25 mouse cellular contexts compared by ENCODE assay signal in genomic region chr1:134089074-134089473, GRCm38 (mm10). TPM values are rescaled to one million over a fixed set of nuclear protein-coding genes. Genes with fewer than 3 reads are reported as not detected.
DNase-seq lines count a peak whose midpoint lies in the region; ATAC-seq and TF ChIP-seq lines count a peak whose summit lies in the region.
"Had no signal": no experiment of that assay in that cellular context is flagged by ENCODE, and none has a peak within 500 bp of the region (broad histone marks: within the 10 kb centered on the region; RNA-seq: fewer than 3 reads in every experiment).

No protein-coding gene starts in this region.

- no peak for ATAC-seq in liver, embryonic 13.5 days (ENCODE audit: low read depth)
- no peak for ATAC-seq in liver, embryonic 11.5 days (replicated peaks; ENCODE audit: low FRiP score)
- no peak for ATAC-seq in liver, embryonic 15.5 days (ENCODE audit: insufficient read depth)
- no peak for ATAC-seq in megakaryocyte-erythroid progenitor cell, adult 5-6 weeks (replicated peaks; ENCODE audit: low FRiP score, low TSS enrichment, poor library complexity, severe bottlenecking)
- ATAC-seq: activated CD4-positive, CD25-positive, alpha-beta regulatory T cell, adult 4 months; forebrain, embryonic 13.5 days; forebrain, embryonic 15.5 days; forebrain, postnatal 0 days; Patski had no signal

- H3K36me3 ChIP-seq in liver, embryonic 13.5 days = no peaks in the 10 kb centered on the region
- H3K36me3 ChIP-seq in liver, embryonic 11.5 days (ENCODE audit: control insufficient read depth, insufficient read depth, low read length) = no peaks in the 10 kb centered on the region
- H3K36me3 ChIP-seq in MEL (ENCODE audit: control insufficient read depth in 1 of 2, insufficient read depth in 2 of 2, low read length in 2 of 2) = peaks cover 0 to 21% of the 10 kb centered on the region in 2 experiments; a peak in 2 of 4 replicates
- no peaks in the 10 kb centered on the region for H3K36me3 ChIP-seq in liver, embryonic 15.5 days (replicated peaks)
- H3K36me3 ChIP-seq: embryonic facial prominence, embryonic 10.5 days; embryonic facial prominence, embryonic 12.5 days; forebrain, embryonic 15.5 days had no signal

- DNase-seq in heart, adult 11 months = peak; percentile 90
- no peak for DNase-seq in heart, adult 18-20 months
- DNase-seq in liver, embryonic 13.5 days = no peak
- no peak for DNase-seq in liver, embryonic 11.5 days (ENCODE audit: low spot score)
- DNase-seq in MEL (ENCODE audit: low read depth, low spot score) = no peak
- DNase-seq in spleen, postnatal 36 days (ENCODE audit: low spot score in 2 of 2) = no peak
- DNase-seq: adrenal gland, adult 8-10 months; adrenal gland, postnatal 14 days; adrenal gland, postnatal 36 days; cerebellum, adult 11-12 months; cerebellum, adult 2 months; cerebellum, postnatal 10 days; cerebellum, postnatal 25 days; forebrain, postnatal 0 days had no signal

- H3K27ac ChIP-seq in liver, embryonic 13.5 days = peak overlapping the region; percentile 58
- H3K27ac ChIP-seq in liver, embryonic 11.5 days (ENCODE audit: low read depth, low read length) = no peak overlapping the region
- H3K27ac ChIP-seq in MEL (ENCODE audit: control insufficient read depth, low read depth, low read length) = no peak overlapping the region
- peak overlapping the region; percentile 56; the same call in 1 of the 2 replicates for H3K27ac ChIP-seq in liver, embryonic 15.5 days (replicated peaks)
- H3K27ac ChIP-seq: embryonic facial prominence, embryonic 10.5 days; embryonic facial prominence, embryonic 12.5 days; forebrain, embryonic 13.5 days; forebrain, embryonic 15.5 days had no signal

- no peaks in the 10 kb centered on the region; the same call in 1 of the 2 replicates for H3K79me2 ChIP-seq in MEL (ENCODE audit: control insufficient read depth, insufficient read depth, low read length, poor library complexity)

- no peak for TF ChIP-seq POLR2A in MEL (IDR thresholded peaks at IDR 0.05; ENCODE audit: control insufficient read depth in 1 of 2, insufficient read depth in 1 of 2, low read depth in 1 of 2, low read length in 2 of 2, poor library complexity in 1 of 2)

- no peak for TF ChIP-seq CTCF in MEL (IDR thresholded peaks at IDR 0.05 in 2 of 3, conservative IDR thresholded peaks at IDR 0.05 in 1 of 3; ENCODE audit: control insufficient read depth in 1 of 3, insufficient read depth in 1 of 3, low read depth in 2 of 3, low read length in 3 of 3, poor library complexity in 1 of 3, severe bottlenecking in 1 of 3)

- H3K4me3 ChIP-seq in liver, embryonic 13.5 days (replicated peaks) = no peak overlapping the region
- H3K4me3 ChIP-seq in liver, embryonic 11.5 days (ENCODE audit: low read depth, low read length) = no peak overlapping the region
- no peak overlapping the region for H3K4me3 ChIP-seq in MEL (ENCODE audit: control insufficient read depth in 1 of 2, insufficient read depth in 1 of 2, low read depth in 2 of 2, low read length in 2 of 2)
- no peak overlapping the region for H3K4me3 ChIP-seq in liver, embryonic 15.5 days (replicated peaks)
- H3K4me3 ChIP-seq: embryonic facial prominence, embryonic 10.5 days; embryonic facial prominence, embryonic 12.5 days; forebrain, embryonic 13.5 days; forebrain, embryonic 15.5 days had no signal

- no peaks in the 10 kb centered on the region for H3K9me3 ChIP-seq in liver, embryonic 13.5 days (replicated peaks)
- H3K9me3 ChIP-seq in liver, embryonic 11.5 days (ENCODE audit: control insufficient read depth, low read length) = no peaks in the 10 kb centered on the region
- H3K9me3 ChIP-seq in MEL (replicated peaks; ENCODE audit: insufficient read depth, low read length) = no peaks in the 10 kb centered on the region
- no peaks in the 10 kb centered on the region for H3K9me3 ChIP-seq in liver, embryonic 15.5 days (replicated peaks)
- H3K9me3 ChIP-seq: embryonic facial prominence, embryonic 10.5 days; embryonic facial prominence, embryonic 12.5 days; forebrain, embryonic 13.5 days; forebrain, embryonic 15.5 days had no signal

- TF ChIP-seq EP300 in MEL (IDR thresholded peaks at IDR 0.05; ENCODE audit: low read depth in 1 of 2, low read length in 2 of 2) = no peak

- H3K4me1 ChIP-seq in liver, embryonic 13.5 days (replicated peaks) = peaks cover 90% of the 10 kb centered on the region
- H3K4me1 ChIP-seq in liver, embryonic 11.5 days (replicated peaks; ENCODE audit: control insufficient read depth, insufficient read depth, low read length) = peaks cover 47% of the 10 kb centered on the region
- peaks cover 8 to 35% of the 10 kb centered on the region in 2 experiments for H3K4me1 ChIP-seq in MEL (ENCODE audit: control insufficient read depth in 1 of 2, insufficient read depth in 2 of 2, low read length in 2 of 2)
- H3K4me1 ChIP-seq in liver, embryonic 15.5 days (replicated peaks) = peaks cover 92% of the 10 kb centered on the region

- 59% methylated on average over 7 of the region's 7 CpGs for WGBS in liver, embryonic 13.5 days (ENCODE audit: insufficient replicate concordance)
- WGBS in liver, embryonic 11.5 days = 74% methylated on average over 7 of the region's 7 CpGs
- WGBS in liver, embryonic 15.5 days (ENCODE audit: insufficient replicate concordance) = 55% methylated on average over 7 of the region's 7 CpGs

- no peak overlapping the region for H3K4me2 ChIP-seq in liver, embryonic 13.5 days
- no peak overlapping the region for H3K4me2 ChIP-seq in liver, embryonic 11.5 days
- no peak overlapping the region for H3K4me2 ChIP-seq in liver, embryonic 15.5 days
- H3K4me2 ChIP-seq: embryonic facial prominence, embryonic 12.5 days; forebrain, embryonic 13.5 days; forebrain, embryonic 15.5 days had no signal

- H3K27me3 ChIP-seq in liver, embryonic 13.5 days = no peaks in the 10 kb centered on the region
- H3K27me3 ChIP-seq in liver, embryonic 11.5 days (replicated peaks; ENCODE audit: control insufficient read depth, insufficient read depth, low read length) = no peaks in the 10 kb centered on the region; the same call in 1 of the 2 replicates
- H3K27me3 ChIP-seq in MEL (ENCODE audit: control insufficient read depth in 1 of 2, insufficient read depth in 2 of 2, low read length in 2 of 2) = no peaks in the 10 kb centered on the region
- H3K27me3 ChIP-seq in liver, embryonic 15.5 days = no peaks in the 10 kb centered on the region
- H3K27me3 ChIP-seq: embryonic facial prominence, embryonic 12.5 days; forebrain, embryonic 13.5 days; forebrain, embryonic 15.5 days; Patski had no signal

- H3K9ac ChIP-seq in liver, embryonic 13.5 days = peak overlapping the region; percentile 11; the same call in 1 of the 2 replicates
- no peak overlapping the region for H3K9ac ChIP-seq in liver, embryonic 11.5 days (ENCODE audit: low read depth, low read length)
- H3K9ac ChIP-seq in MEL (ENCODE audit: control insufficient read depth, low read depth, low read length, poor library complexity, severe bottlenecking) = no peak overlapping the region
- H3K9ac ChIP-seq in liver, embryonic 15.5 days = no peak overlapping the region
- H3K9ac ChIP-seq: embryonic facial prominence, embryonic 12.5 days; forebrain, embryonic 13.5 days; forebrain, embryonic 15.5 days; forebrain, postnatal 0 days had no signal

- TF ChIP-seq RAD21 in MEL (IDR thresholded peaks at IDR 0.05; ENCODE audit: low read depth, low read length) = no peak

TF ChIP-seq in MEL, 35 proteins besides CTCF, POLR2A, EP300 and RAD21:
- TF ChIP-seq USF1 (IDR thresholded peaks at IDR 0.05; ENCODE audit: low read depth, low read length) = peak; percentile 67
- TF ChIP-seq ZNF384 (IDR thresholded peaks at IDR 0.05; ENCODE audit: low read depth, low read length) = no peak

RNA-seq across cellular contexts. Expression of gene Btg2, which starts 10.2 kb away (rescaled TPM):
- total RNA-seq in heart, adult 18-20 months (2021) = 10 to 100 TPM; 31.1 to 32.0 TPM
- 79.6 and 89.1 TPM in 2 replicates for polyA plus RNA-seq in liver, embryonic 13.5 days (2015; fragmentation: Nextera tagmentation; extraction: Ambion mirVana)
- polyA plus RNA-seq in liver, embryonic 11.5 days (2014; fragmentation: Nextera tagmentation; extraction: Ambion mirVana) = 38.6 and 39.9 TPM in 2 replicates
- 2.1 and 2.7 TPM in 2 replicates for total RNA-seq in MEL (2012; rRNA removed)
- 1 to 10 TPM in 1 of 2 experiments, not detected in 1; 3.6 TPM for polyA plus RNA-seq in MEL (2012; ENCODE audit: insufficient read depth in 1 of 2, insufficient read length in 2 of 2, low read depth in 1 of 2, low replicate concordance in 2 of 2, missing spikeins in 1 of 2)
- polyA plus RNA-seq in liver, embryonic 15.5 days (2015; fragmentation: Nextera tagmentation; extraction: Ambion mirVana) = 103 and 108 TPM in 2 replicates
- total RNA-seq in megakaryocyte-erythroid progenitor cell, adult 5-6 weeks (2014; fragmentation: Nextera tagmentation) = 2.0 and 3.9 TPM in 2 replicates
- total RNA-seq in megakaryocyte-erythroid progenitor cell, adult 5-6 weeks (2017) = 58.5 and 61.6 TPM in 2 replicates

RNA-seq across cellular contexts. Expression of gene Chit1, which starts 22.0 kb away (rescaled TPM):
- total RNA-seq in heart, adult 18-20 months (2021) = not detected
- polyA plus RNA-seq in liver, embryonic 13.5 days (2015; fragmentation: Nextera tagmentation; extraction: Ambion mirVana) = 0.08 and 0.12 TPM in 2 replicates
- polyA plus RNA-seq in liver, embryonic 11.5 days (2014; fragmentation: Nextera tagmentation; extraction: Ambion mirVana) = not detected in 2 replicates
- total RNA-seq in MEL (2012; rRNA removed) = not detected in 2 replicates
- polyA plus RNA-seq in MEL (2012; ENCODE audit: insufficient read depth in 1 of 2, insufficient read length in 2 of 2, low read depth in 1 of 2, low replicate concordance in 2 of 2, missing spikeins in 1 of 2) = not detected
- polyA plus RNA-seq in liver, embryonic 15.5 days (2015; fragmentation: Nextera tagmentation; extraction: Ambion mirVana) = 0.07 and 0.20 TPM in 2 replicates
- total RNA-seq in megakaryocyte-erythroid progenitor cell, adult 5-6 weeks (2014; fragmentation: Nextera tagmentation) = not detected in 2 replicates
- not detected in 2 replicates for total RNA-seq in megakaryocyte-erythroid progenitor cell, adult 5-6 weeks (2017)
- total RNA-seq: adrenal gland, adult 18-20 months; adrenal gland, postnatal 14 days; adrenal gland, postnatal 36 days had no signal
- polyA plus RNA-seq: activated CD4-positive, CD25-positive, alpha-beta regulatory T cell, adult 4 months; cerebellum, adult 2 months; embryonic facial prominence, embryonic 10.5 days; embryonic facial prominence, embryonic 12.5 days; forebrain, embryonic 11.5 days; Patski had no signal

RNA-seq across cellular contexts. Expression of gene Fmod, which starts 52.0 kb away (rescaled TPM):
- 1 to 10 TPM; 6.2 to 9.3 TPM for total RNA-seq in heart, adult 18-20 months (2021)
- 2.2 and 2.5 TPM in 2 replicates for polyA plus RNA-seq in liver, embryonic 13.5 days (2015; fragmentation: Nextera tagmentation; extraction: Ambion mirVana)
- 2.7 and 3.9 TPM in 2 replicates for polyA plus RNA-seq in liver, embryonic 11.5 days (2014; fragmentation: Nextera tagmentation; extraction: Ambion mirVana)
- total RNA-seq in MEL (2012; rRNA removed) = not detected in 2 replicates
- polyA plus RNA-seq in MEL (2012; ENCODE audit: insufficient read depth in 1 of 2, insufficient read length in 2 of 2, low read depth in 1 of 2, low replicate concordance in 2 of 2, missing spikeins in 1 of 2) = not detected
- polyA plus RNA-seq in liver, embryonic 15.5 days (2015; fragmentation: Nextera tagmentation; extraction: Ambion mirVana) = 2.6 and 3.3 TPM in 2 replicates
- total RNA-seq in megakaryocyte-erythroid progenitor cell, adult 5-6 weeks (2014; fragmentation: Nextera tagmentation) = not detected in 2 replicates
- not detected in 2 replicates for total RNA-seq in megakaryocyte-erythroid progenitor cell, adult 5-6 weeks (2017)
- total RNA-seq: ES-E14 had no signal
- polyA plus RNA-seq: activated CD4-positive, CD25-positive, alpha-beta regulatory T cell, adult 4 months had no signal

Comparison
In these comparisons a context has a peak if more than half of its experiments do, and no peak if none do; other contexts are left out.
1. H3K27ac ChIP-seq: peak in liver, embryonic 13.5 days (single experiment) and liver, embryonic 15.5 days (single experiment); none in liver, embryonic 11.5 days (single experiment) and MEL (single experiment).